Mouse (Mus musculus): ENCODE measurements around the gene Ang4.

DNA sequence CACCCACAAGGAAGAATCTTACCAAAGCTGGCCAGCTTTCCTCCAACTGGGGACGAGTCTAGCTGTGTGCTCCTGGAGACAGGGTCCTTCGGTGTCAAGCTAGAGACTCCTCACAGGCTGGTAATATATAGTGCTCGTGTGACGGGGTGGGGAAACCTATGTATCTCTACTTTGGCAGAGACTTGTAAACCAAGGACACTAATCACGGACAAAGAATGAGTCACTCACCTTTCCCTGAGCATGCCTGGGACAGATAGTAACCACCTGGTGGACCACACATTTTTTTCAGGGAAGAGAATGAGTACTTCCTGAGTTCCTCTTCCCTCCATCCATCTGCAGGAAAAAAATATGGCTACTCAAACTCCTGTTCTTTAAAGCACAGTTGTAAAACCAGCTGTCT is at the start of gene Ang4:
- TF ChIP-seq CTCF (IDR thresholded peaks at IDR 0.05; ENCODE audit: extremely low read depth, insufficient read length, insufficient replicate concordance, low read depth, low read length) (no peak), POLR2A (IDR thresholded peaks at IDR 0.05; ENCODE audit: low read depth, low read length) (no peak)

Measured in small intestine, adult 2 months (tissue).